Mouse (Mus musculus) heart, postnatal 4 days (tissue): ENCODE results near the gene Pla2g12b. TPM values are rescaled to one million over a fixed set of nuclear protein-coding genes. Genes with fewer than 3 reads are reported as not detected.

ENCODE experiments used
- DNase-seq: peaks from one replicate; pipeline ENCODE4 v3.0.0; 2021
- total RNA-seq, 2 experiments: library from RNA; stranded (reverse); gene quantifications; 2 replicates each; pipeline ENCODE4 v1.2.3; 2021

Gene Pla2g12b
- total RNA-seq, 2 experiments from 2014 or later = 0.25 to 0.41 TPM

- no peak for DNase-seq
These were observed 13.2 kb downstream of the Pla2g12b start for GRCm38 (mm10) chr10:59416623-59417022.

- DNase-seq = no peak
These were observed 16.1 kb downstream of the Pla2g12b start for GRCm38 (mm10) chr10:59419516-59419915.

GRCm38 (mm10) chr10:59424453-59424852, 21.0 kb downstream of the Pla2g12b start:
- DNase-seq = no peak

- peak; percentile 78 for DNase-seq
These were observed 21.9 kb downstream of the Pla2g12b start for GRCm38 (mm10) chr10:59425369-59425768.

- no peak for DNase-seq
These were observed 22.9 kb downstream of the Pla2g12b start for GRCm38 (mm10) chr10:59426371-59426770.

GRCm38 (mm10) chr10:59429448-59430135, 26.1 kb downstream of the Pla2g12b start:
- no peak for DNase-seq

- DNase-seq = no peak
These were observed 27.3 kb downstream of the Pla2g12b start for GRCm38 (mm10) chr10:59430701-59431218.

GRCm38 (mm10) chr10:59435746-59436145, 32.3 kb downstream of the Pla2g12b start:
- DNase-seq = no peak

- no peak for DNase-seq
These were observed 35.2 kb downstream of the Pla2g12b start for GRCm38 (mm10) chr10:59438651-59439050.

- DNase-seq = peak; percentile 67
These were observed 36.1 kb downstream of the Pla2g12b start for GRCm38 (mm10) chr10:59439508-59439931.

GRCm38 (mm10) chr10:59440177-59440576, 36.7 kb downstream of the Pla2g12b start:
- DNase-seq = no peak

- no peak for DNase-seq
These were observed 38.3 kb downstream of the Pla2g12b start, which contains the start of gene Oit3 for GRCm38 (mm10) chr10:59441735-59442134. TSS of gene Oit3 (minus strand) at chr10:59441778.

GRCm38 (mm10) chr10:59443212-59443611, 39.8 kb downstream of the Pla2g12b start:
- peak; percentile 37 for DNase-seq

- DNase-seq = no peak
These were observed 40.6 kb downstream of the Pla2g12b start for GRCm38 (mm10) chr10:59444106-59444505.

GRCm38 (mm10) chr10:59444635-59445034, 41.2 kb downstream of the Pla2g12b start:
- no peak for DNase-seq

- no peak for DNase-seq
These were observed 43.5 kb downstream of the Pla2g12b start for GRCm38 (mm10) chr10:59446911-59447437.

- no peak for DNase-seq
These were observed 44.1 kb downstream of the Pla2g12b start for GRCm38 (mm10) chr10:59447546-59447945.

- DNase-seq = peak; percentile 38
These were observed 48.4 kb downstream of the Pla2g12b start for GRCm38 (mm10) chr10:59451839-59452238.

- no peak for DNase-seq
These were observed 51.2 kb downstream of the Pla2g12b start for GRCm38 (mm10) chr10:59454631-59455030.

GRCm38 (mm10) chr10:59459767-59460166, 56.3 kb downstream of the Pla2g12b start:
- no peak for DNase-seq

GRCm38 (mm10) chr10:59462307-59462706, 58.8 kb downstream of the Pla2g12b start:
- no peak for DNase-seq

- DNase-seq = no peak
These were observed 62.1 kb downstream of the Pla2g12b start for GRCm38 (mm10) chr10:59465546-59465945.

- DNase-seq = no peak
These were observed 63.2 kb downstream of the Pla2g12b start for GRCm38 (mm10) chr10:59466626-59467025.

- no peak for DNase-seq
These were observed 63.8 kb downstream of the Pla2g12b start for GRCm38 (mm10) chr10:59467297-59467696.
